Mouse (Mus musculus) liver, adult 2 months (tissue): ENCODE data around the gene Spata48.

Experiments used
- CTCF ChIP-seq: fragments of 200-500 bp; IDR thresholded peaks from 2 replicates; pipeline ENCODE4 v1.5.1; 2011; ENCODE audit warnings: low read depth, low read length, control low read depth
- POLR2A ChIP-seq: fragments of 200-500 bp; IDR thresholded peaks from 2 replicates; pipeline ENCODE4 v1.6.1; 2011; ENCODE audit warnings: low read length, control low read depth; ENCODE audit not compliant: insufficient read depth; ENCODE audit errors: extremely low read depth

DNA sequence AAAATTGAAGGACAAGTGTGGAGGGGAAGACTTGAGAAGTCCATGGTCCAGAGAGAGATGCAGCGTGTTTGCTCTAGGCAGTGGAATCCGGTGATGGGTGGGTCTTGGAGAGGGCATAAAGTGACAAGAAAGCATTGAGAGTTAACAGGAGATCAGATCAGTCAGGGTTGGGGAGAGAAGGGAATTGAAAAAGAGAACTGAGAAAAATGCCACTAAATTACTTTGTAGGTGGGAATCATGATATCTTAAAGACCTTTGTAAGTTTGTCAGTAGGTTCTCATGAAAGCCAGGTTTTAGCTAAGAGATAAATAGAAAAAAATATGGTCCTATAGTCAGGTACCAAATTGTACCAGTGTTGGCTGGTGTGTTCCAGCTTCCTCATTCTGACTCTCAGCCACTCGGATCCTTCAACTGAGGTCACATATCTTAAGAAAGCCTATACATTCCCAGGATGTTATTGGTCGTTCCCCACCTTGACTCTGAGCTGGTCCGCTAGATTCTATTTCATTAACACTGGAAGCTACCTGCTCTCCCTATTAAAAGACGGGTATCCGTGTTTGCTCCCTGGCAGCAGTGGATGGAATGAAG, 97.3 kb downstream of the Spata48 start:
- TF ChIP-seq CTCF, result no peak
- no peak for TF ChIP-seq POLR2A
